Mouse (Mus musculus) right cerebral cortex, postnatal 25 days (tissue): Measurements from ENCODE around the gene Gm614.

Experiments
- DNase-seq: peaks from one replicate; pipeline ENCODE4 v3.0.0; 2022

The Gm614 gene

DNA sequence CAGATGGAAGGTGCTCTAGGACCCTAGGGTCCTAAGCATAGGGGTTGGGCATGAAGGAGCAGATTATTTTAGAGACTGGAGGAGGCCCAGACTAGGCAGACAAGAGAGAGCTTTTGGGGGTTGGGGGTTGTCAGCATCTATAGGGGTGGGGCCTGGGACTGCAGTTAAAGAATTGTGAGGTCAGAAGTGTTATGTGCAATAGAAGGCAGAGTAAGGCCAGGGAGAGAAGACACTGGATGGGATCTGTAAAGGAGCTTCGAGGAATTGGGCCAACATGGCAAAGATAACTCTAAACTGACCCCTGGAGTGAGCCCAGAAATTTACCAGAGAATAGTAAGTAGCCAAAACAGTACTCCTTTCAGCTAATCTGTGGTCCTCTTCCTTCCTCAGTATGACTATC, at the start of gene Gm614:
Gm614 (minus strand) TSS at position 101 of the 400 bp plus-strand sequence.
- DNase-seq: no peak

DNA sequence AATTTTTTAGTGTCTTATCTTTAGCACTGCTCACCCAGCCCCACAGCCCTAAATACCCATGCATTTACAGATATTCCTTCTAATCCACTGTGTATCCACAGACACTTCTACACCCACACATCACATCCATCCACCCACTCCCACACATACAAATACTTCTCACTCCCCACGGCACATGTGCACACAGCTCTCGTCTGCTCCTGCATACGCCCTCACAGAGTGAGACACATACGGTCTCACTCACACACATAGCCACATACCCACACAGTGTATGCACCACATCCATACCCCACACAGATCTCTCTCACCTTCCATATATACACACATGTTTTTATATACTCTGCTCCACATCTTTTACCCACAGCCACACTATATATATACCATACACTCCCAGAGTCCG, 45.5 kb upstream of the Gm614 start:
- no peak for DNase-seq

DNA sequence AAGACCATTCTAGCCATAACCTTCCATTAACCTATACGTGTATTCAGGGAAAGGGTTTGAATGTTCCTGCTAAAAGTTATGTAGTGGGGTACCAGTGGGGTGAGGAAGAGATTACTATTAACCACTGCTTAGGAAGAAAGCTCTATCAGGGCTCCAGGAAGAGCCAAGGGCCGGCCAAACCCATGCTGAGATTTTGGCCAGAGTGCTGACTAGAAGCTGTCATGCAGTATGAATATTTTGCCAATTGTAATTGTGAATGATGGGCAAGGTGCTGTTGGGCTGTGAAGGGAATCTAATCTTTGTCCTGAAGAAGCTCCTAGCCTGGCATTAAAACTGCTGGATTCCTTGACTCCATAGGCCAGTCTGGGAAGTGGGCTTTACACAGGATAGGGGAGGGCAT, 40.9 kb upstream of the Gm614 start:
- DNase-seq: no peak

DNA sequence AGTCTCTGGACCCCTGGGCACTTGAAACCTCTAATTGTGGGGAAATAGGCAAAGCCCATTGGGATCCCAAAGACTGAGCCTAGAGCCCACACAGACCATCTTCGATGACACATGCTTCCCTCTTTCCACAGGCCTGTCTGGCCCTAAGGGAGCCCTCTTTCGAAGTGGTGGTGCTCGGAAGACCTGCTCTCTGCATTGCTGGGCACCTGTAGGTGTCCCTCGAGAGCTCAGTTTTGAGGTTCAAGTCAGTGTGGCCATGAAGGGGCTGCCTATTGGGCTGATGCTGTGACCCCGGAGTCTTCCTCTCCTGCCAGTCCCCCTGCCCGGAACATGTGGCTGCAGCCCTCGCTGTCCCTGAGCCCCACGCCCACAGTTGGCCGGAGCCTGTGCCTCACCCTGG, 37.9 kb upstream of the Gm614 start:
- no peak for DNase-seq

- DNase-seq: no peak
Measured at GRCm38 (mm10) chrX:101300427-101301030, 36.7 kb upstream of the Gm614 start.

- DNase-seq: no peak
Measured at GRCm38 (mm10) chrX:101299473-101300426, 36.0 kb upstream of the Gm614 start.

- peak; percentile 38 for DNase-seq
Measured at GRCm38 (mm10) chrX:101299055-101299454, 35.3 kb upstream of the Gm614 start, which contains the start of gene Nlgn3. Nlgn3 (plus strand) TSS chrX:101299168.

- no peak for DNase-seq
Measured at GRCm38 (mm10) chrX:101290111-101290510, 26.3 kb upstream of the Gm614 start.

GRCm38 (mm10) chrX:101289037-101289436, 25.2 kb upstream of the Gm614 start:
- DNase-seq: no peak

DNA sequence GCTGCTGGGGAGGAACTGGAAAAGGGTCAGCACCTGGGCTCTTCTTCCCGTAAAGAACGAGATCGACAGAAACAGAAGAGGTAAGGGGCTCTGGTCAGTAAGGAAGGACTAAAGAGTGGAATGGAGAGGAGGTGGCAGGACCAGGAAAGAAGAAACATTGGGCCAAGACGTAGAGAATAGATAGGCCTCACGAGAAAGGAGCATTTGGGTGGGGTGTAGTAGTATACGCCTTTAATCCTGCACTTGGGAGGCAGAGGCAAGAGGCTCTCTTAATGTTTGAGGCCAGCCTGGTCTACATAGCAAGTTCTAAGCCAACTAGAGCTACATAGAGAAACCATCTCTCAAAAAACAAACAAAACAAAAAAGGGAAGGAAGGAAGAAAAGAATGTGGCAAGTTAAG, 24.6 kb upstream of the Gm614 start:
- no peak for DNase-seq

GRCm38 (mm10) chrX:101287543-101287942, 23.8 kb upstream of the Gm614 start:
- DNase-seq: no peak

GRCm38 (mm10) chrX:101285953-101286670, 22.3 kb upstream of the Gm614 start:
- no peak for DNase-seq

- no peak for DNase-seq
Measured at GRCm38 (mm10) chrX:101285534-101285933, 21.7 kb upstream of the Gm614 start.

DNA sequence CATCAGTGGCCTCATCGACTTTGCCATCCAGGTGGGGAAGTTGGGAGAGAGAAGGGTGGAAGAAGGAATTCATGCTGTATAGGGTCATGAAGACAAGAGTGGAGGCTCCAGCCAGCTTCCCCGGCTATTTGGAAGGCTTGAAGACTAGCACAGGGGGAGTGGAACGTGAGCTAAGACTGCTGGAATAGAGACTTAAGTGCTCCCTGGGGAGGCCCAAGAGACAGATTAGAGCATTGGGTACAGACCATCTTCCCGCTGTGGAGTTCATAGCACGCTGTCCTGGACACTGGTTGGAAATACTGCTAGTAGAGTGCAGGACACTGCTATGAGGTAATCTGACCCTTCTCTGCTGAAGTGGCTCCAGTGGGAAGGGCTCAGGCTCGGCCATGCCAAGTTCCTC, 19.0 kb upstream of the Gm614 start:
- DNase-seq: no peak

GRCm38 (mm10) chrX:101273875-101274738, 10.3 kb upstream of the Gm614 start, which contains the start of gene Med12:
Med12 (plus strand) TSS chrX:101274030.
- DNase-seq: peak; percentile 79

DNA sequence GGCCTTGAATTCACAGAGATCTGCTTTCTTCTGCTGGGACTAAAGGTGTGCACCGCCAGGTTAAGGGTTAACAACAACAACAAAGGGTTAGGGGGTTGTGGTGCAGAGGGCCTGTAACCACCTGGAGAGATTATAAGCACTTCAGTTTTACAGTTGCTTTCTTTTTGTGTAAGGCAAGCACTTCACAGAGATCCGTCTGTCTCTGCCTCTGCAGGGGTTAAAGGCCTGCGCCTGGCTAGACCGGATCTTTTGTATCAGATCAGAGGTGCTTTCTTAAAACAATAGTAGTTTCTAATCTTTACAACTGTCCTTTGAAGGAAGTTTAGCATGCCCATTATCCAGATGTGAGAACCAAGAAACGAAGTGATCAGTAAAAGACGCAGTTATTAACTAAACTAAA, 9.6 kb upstream of the Gm614 start:
- no peak for DNase-seq

GRCm38 (mm10) chrX:101268755-101269124, 4.9 kb upstream of the Gm614 start, which contains the start of gene Gm20489:
Gm20489 (minus strand) TSS chrX:101269023.
- no peak for DNase-seq

DNA sequence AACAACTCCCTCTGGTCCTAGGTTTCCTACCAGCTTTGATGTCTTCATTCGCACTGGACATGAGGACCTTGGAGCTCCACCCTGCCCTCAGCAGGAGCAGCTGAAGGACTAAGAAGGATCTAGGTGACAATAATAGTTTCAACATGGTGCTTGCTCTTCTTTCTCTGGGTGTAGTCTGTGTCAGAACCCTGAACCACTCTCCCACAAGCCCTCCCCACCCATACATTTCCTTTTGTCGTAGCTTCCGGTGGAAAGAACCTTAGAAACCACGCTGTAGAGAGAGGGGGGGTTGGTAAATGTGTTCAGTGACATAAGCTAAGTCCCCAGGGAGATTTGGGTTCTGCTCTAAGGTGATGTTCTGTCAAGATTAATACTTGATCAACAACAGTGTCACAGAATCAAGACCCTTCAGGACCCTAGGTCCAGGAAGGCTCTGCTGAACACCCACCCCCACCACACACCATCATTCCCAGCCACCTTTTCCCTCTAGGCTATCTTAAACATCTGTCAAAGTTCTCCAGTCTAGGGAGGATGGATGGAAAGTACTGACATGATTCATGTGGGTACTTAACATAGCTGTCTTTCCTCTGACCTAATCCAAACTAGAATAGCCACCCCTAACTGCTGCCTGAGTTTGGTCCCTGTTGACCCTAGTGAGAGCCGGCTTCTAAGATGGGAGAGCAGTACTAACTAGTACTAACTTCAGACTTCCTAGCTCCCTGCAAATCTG, 4.4 kb upstream of the Gm614 start, which contains the start of gene Il2rg:
Il2rg (minus strand) TSS at position 231 of the 730 bp plus-strand sequence.
- DNase-seq: no peak

- DNase-seq: no peak
Measured at GRCm38 (mm10) chrX:101266631-101267030, 2.8 kb upstream of the Gm614 start.

GRCm38 (mm10) chrX:101260441-101261325, 3.1 kb downstream of the Gm614 start:
- no peak for DNase-seq
